ENCODE assay signal across 11 mouse cellular contexts in the genomic region with DNA sequence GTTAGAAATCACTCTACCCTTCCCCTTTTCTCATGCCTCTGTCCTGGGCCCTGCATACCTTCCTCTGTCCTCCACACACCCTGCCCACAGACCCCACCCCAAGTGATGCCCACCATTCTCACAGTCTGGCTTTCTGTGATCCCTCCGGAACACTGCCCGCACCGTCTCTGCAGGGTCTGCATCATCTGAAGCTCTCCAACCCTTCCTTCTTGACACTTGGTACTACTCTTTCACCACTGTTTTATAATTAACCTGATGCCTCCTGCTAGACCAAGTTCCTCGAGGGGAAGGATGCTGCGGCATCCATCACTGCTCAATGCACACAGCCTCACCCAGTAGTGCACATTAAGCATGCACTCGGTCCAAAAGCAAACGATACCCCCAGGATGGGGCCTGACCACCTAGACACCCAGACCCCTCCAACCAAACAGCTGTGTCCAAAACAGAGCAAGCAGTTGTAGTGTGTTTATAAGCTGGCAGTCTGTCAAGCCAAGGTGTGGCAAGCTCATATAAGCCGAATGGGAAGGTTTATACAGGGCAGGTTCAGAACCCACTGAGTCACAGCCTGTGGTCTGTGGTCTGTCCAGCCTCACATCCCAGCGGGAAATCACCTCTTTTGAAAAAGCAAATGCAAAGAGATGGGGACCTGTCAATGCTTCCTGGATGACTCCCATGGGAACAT.
DNase-seq lines count a peak whose midpoint lies in the region; ATAC-seq and TF ChIP-seq lines count a peak whose summit lies in the region.
"Had no signal": no experiment of that assay in that cellular context is flagged by ENCODE, and none has a peak within 500 bp of the region (broad histone marks: within the 10 kb centered on the region; RNA-seq: fewer than 3 reads in every experiment).

No protein-coding gene starts in this region.

- H3K27ac ChIP-seq in hindbrain, postnatal 0 days, result peak overlapping the region; percentile 17; the same call in 1 of the 2 replicates
- no peak overlapping the region for H3K27ac ChIP-seq in hindbrain, embryonic 12.5 days
- H3K27ac ChIP-seq in lung, embryonic 16.5 days (ENCODE audit: low read length), result peak overlapping the region; percentile 95
- peak overlapping the region; percentile 71 for H3K27ac ChIP-seq in olfactory bulb, adult 2 months (ENCODE audit: insufficient read depth, low read depth, low read length)
- H3K27ac ChIP-seq: liver, embryonic 15.5 days had no signal

- WGBS in hindbrain, postnatal 0 days, result 79% methylated on average over 9 of the region's 9 CpGs
- WGBS in hindbrain, embryonic 12.5 days, result 82% methylated on average over 9 of the region's 9 CpGs
- WGBS in lung, embryonic 16.5 days, result 76% methylated on average over 9 of the region's 9 CpGs
- 86% methylated on average over 9 of the region's 9 CpGs for WGBS in olfactory bulb, adult 2 months

- H3K36me3 ChIP-seq in hindbrain, postnatal 0 days (ENCODE audit: insufficient read depth, low read length), result no peaks in the 10 kb centered on the region
- H3K36me3 ChIP-seq in hindbrain, embryonic 12.5 days, result no peaks in the 10 kb centered on the region
- no peaks in the 10 kb centered on the region for H3K36me3 ChIP-seq in lung, embryonic 16.5 days (ENCODE audit: control insufficient read depth, insufficient read depth, low read length)
- H3K36me3 ChIP-seq: hindbrain, embryonic 15.5 days; liver, embryonic 15.5 days; midbrain, embryonic 15.5 days had no signal

- TF ChIP-seq POLR2A in olfactory bulb, adult 2 months (IDR thresholded peaks at IDR 0.05; ENCODE audit: insufficient read depth, low read depth, low read length), result no peak

- H3K4me1 ChIP-seq in hindbrain, postnatal 0 days (ENCODE audit: insufficient read depth, low read length), result peaks cover 52% of the 10 kb centered on the region
- peaks cover 65% of the 10 kb centered on the region for H3K4me1 ChIP-seq in hindbrain, embryonic 12.5 days
- peaks cover 68% of the 10 kb centered on the region for H3K4me1 ChIP-seq in lung, embryonic 16.5 days (replicated peaks; ENCODE audit: control insufficient read depth, insufficient read depth, low read length)
- peaks cover 44% of the 10 kb centered on the region for H3K4me1 ChIP-seq in olfactory bulb, adult 2 months (ENCODE audit: control insufficient read depth, insufficient read depth, low read length)

- no peak overlapping the region for H3K9ac ChIP-seq in hindbrain, postnatal 0 days (replicated peaks; ENCODE audit: low read length)
- no peak overlapping the region for H3K9ac ChIP-seq in hindbrain, embryonic 12.5 days
- H3K9ac ChIP-seq in lung, embryonic 16.5 days (ENCODE audit: low read length), result no peak overlapping the region
- H3K9ac ChIP-seq: hindbrain, embryonic 15.5 days; liver, embryonic 15.5 days; midbrain, embryonic 15.5 days had no signal

- TF ChIP-seq CTCF in hindbrain, postnatal 0 days (IDR thresholded peaks at IDR 0.05; ENCODE audit: low read depth), result no peak
- no peak for TF ChIP-seq CTCF in olfactory bulb, adult 2 months (IDR thresholded peaks at IDR 0.05; ENCODE audit: insufficient read depth, low read depth, low read length)

- no peaks in the 10 kb centered on the region for H3K9me3 ChIP-seq in hindbrain, postnatal 0 days (ENCODE audit: low read length)
- no peaks in the 10 kb centered on the region for H3K9me3 ChIP-seq in hindbrain, embryonic 12.5 days (replicated peaks)
- no peaks in the 10 kb centered on the region for H3K9me3 ChIP-seq in lung, embryonic 16.5 days (ENCODE audit: control insufficient read depth, low read length)
- H3K9me3 ChIP-seq: hindbrain, embryonic 15.5 days; liver, embryonic 15.5 days; midbrain, embryonic 15.5 days had no signal

- no peaks in the 10 kb centered on the region for H3K27me3 ChIP-seq in hindbrain, postnatal 0 days (ENCODE audit: insufficient read depth, low read length)
- H3K27me3 ChIP-seq in hindbrain, embryonic 12.5 days, result no peaks in the 10 kb centered on the region
- no peaks in the 10 kb centered on the region for H3K27me3 ChIP-seq in lung, embryonic 16.5 days (ENCODE audit: control insufficient read depth, insufficient read depth, low read depth, low read length)
- H3K27me3 ChIP-seq: hindbrain, embryonic 15.5 days; midbrain, embryonic 15.5 days had no signal

- DNase-seq in cerebellum, adult 11-12 months, result peak; percentile 61
- no peak for DNase-seq in hindbrain, postnatal 0 days (ENCODE audit: low spot score)
- no peak for DNase-seq in lung, postnatal 25 days (ENCODE audit: low spot score)
- no peak for DNase-seq in frontal cortex, adult 2 months (ENCODE audit: extremely low spot score in 1 of 2, low spot score in 1 of 2)

- ATAC-seq in cerebellum, adult (ENCODE audit: insufficient number of reproducible peaks, low FRiP score, low TSS enrichment), result no peak
- no peak for ATAC-seq in hindbrain, postnatal 0 days
- no peak for ATAC-seq in hindbrain, embryonic 12.5 days (ENCODE audit: low FRiP score)
- ATAC-seq in lung, embryonic 16.5 days (ENCODE audit: low read depth), result no peak
- ATAC-seq: midbrain, embryonic 15.5 days had no signal

- H3K4me3 ChIP-seq in hindbrain, postnatal 0 days (ENCODE audit: low read length), result no peak overlapping the region
- no peak overlapping the region for H3K4me3 ChIP-seq in hindbrain, embryonic 12.5 days
- no peak overlapping the region for H3K4me3 ChIP-seq in lung, embryonic 16.5 days (ENCODE audit: low read length)
- H3K4me3 ChIP-seq in olfactory bulb, adult 2 months (ENCODE audit: insufficient read depth, low read depth, low read length), result no peak overlapping the region
- H3K4me3 ChIP-seq: hindbrain, embryonic 15.5 days; liver, embryonic 15.5 days; midbrain, embryonic 15.5 days had no signal

- no peak overlapping the region for H3K4me2 ChIP-seq in hindbrain, postnatal 0 days (ENCODE audit: low read depth, low read length)
- H3K4me2 ChIP-seq in hindbrain, embryonic 12.5 days (replicated peaks), result no peak overlapping the region
- H3K4me2 ChIP-seq in lung, embryonic 16.5 days (ENCODE audit: low read depth, low read length), result no peak overlapping the region
- H3K4me2 ChIP-seq: hindbrain, embryonic 15.5 days; midbrain, embryonic 15.5 days had no signal
